Mouse (Mus musculus): Measurements from ENCODE around the gene Gm21103. TPM values are rescaled to one million over a fixed set of nuclear protein-coding genes. Genes with fewer than 3 reads are reported as not detected.
"Not testable (repeated sequence)": the region's sequence is repeated elsewhere in the genome, so short reads cannot be mapped to it uniquely, and the experiment has no call there.

Gm21103 gene
- polyA plus RNA-seq (2014; fragmentation: Nextera tagmentation; extraction: Ambion mirVana), result 0.50 TPM in 1 of 2 replicates, not detected in the other

DNA sequence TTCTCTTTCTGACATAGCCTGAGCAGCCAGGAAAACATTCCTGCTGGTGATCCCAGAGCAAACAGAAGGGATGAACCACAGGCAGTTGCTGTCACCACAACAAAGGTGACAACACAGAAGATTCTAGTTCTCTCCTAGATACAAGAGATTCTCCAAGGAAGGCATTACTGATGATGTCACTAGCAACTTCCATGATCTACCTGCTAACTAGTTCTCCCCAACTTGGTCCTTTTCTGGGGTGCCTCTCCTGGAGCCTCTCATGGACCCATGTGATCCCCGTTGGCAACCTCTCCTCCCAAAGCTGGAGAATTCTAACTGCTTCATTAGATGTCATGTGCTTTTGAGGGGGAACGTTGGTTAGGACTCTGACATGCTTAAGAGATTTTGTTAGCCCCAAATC, at the start of gene Gm21103:
Gene Gm21103 (minus strand): TSS at position 101 of the 400 bp plus-strand sequence.
- not testable (repeated sequence) for H3K4me1 ChIP-seq (ENCODE audit: control insufficient read depth, insufficient read depth, low read length); H3K9ac ChIP-seq (ENCODE audit: low read depth, low read length); H3K36me3 ChIP-seq (ENCODE audit: control insufficient read depth, insufficient read depth, low read length); H3K4me2 ChIP-seq; H3K27ac ChIP-seq (ENCODE audit: low read depth, low read length); H3K9me3 ChIP-seq (replicated peaks; ENCODE audit: control insufficient read depth, low read length); ATAC-seq (replicated peaks; ENCODE audit: insufficient number of reproducible peaks, low FRiP score, low TSS enrichment); H3K4me3 ChIP-seq (ENCODE audit: low read depth, low read length); H3K27me3 ChIP-seq (ENCODE audit: control insufficient read depth, insufficient read depth, low read length)
- WGBS (ENCODE audit: insufficient replicate concordance), result 72% methylated on average over 2 of the region's 2 CpGs

DNA sequence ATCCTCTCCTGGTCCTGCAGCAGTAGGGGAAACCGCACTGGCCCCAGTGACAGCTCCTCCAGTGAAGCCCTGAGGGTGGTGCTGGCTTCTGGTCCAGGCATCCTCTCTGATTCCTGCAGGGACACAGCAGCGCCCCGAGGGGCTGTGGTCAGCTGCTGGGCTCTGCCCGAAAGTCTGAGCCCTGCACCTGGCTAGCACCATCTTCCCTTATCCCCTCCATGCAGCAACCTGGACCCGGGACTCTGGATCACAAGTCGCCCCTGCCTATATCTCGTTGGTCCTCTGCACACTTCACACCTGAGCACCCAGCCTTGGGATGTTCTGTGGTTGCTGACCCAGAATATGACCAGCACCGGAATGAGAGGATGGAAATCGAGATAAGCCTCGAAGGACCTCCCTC, 38.9 kb upstream of the Gm21103 start, which contains the start of gene Gm3618:
Gene Gm3618 (minus strand): TSS at position 101 of the 400 bp plus-strand sequence.
- ATAC-seq (replicated peaks; ENCODE audit: insufficient number of reproducible peaks, low FRiP score, low TSS enrichment); H3K27me3 ChIP-seq (ENCODE audit: control insufficient read depth, insufficient read depth, low read length); H3K9ac ChIP-seq (ENCODE audit: low read depth, low read length); H3K4me2 ChIP-seq; H3K4me1 ChIP-seq (ENCODE audit: control insufficient read depth, insufficient read depth, low read length); H3K4me3 ChIP-seq (ENCODE audit: low read depth, low read length); H3K36me3 ChIP-seq (ENCODE audit: control insufficient read depth, insufficient read depth, low read length); H3K9me3 ChIP-seq (replicated peaks; ENCODE audit: control insufficient read depth, low read length); H3K27ac ChIP-seq (ENCODE audit: low read depth, low read length): not testable (repeated sequence)
- WGBS (ENCODE audit: insufficient replicate concordance), result no CpG with 5 or more reads among the region's 10 CpGs

DNA sequence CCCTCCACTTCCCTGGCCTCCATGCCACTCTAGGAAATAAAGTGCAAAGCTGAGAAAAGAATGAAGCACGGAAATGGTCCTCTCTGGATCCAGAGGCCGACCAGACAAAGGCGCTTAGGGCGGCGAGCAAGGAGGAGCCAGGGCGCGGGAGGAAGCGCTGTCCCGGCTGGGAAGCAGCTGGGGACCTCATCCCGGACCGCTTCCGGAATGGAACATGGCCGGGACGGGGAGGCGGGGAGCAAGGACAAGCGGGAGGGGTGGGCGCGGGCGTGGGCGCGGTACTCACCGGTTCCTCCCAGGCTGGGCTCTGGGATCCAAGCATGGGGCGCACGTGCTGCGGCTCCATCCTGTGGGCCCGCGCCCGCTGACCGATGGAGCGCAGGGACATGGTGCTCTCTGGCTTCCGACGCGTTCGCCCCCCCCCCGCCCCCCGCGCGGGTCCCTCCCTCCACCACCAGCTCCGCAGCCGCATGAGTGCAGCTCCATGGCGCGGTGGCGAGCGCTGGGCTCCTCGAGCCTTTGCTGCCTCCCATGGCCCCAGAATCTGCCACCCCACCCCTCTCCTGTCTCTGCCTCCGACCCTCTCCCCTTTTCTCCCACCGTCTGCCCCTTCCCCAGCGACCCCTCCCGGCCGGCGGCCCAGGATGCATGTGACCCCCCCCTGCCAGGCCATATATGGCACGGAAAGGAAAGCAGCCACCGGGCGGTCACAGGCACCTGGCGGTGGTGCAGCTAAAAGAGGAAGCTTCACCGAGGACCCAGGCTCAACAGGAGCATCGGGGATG, 17.5 kb downstream of the Gm21103 start, which contains the start of gene Gm3411:
Gene Gm3411 (minus strand): TSS at position 320 of the 785 bp plus-strand sequence.
- H3K36me3 ChIP-seq (ENCODE audit: control insufficient read depth, insufficient read depth, low read length); H3K4me1 ChIP-seq (ENCODE audit: control insufficient read depth, insufficient read depth, low read length); H3K27ac ChIP-seq (ENCODE audit: low read depth, low read length); ATAC-seq (replicated peaks; ENCODE audit: insufficient number of reproducible peaks, low FRiP score, low TSS enrichment); H3K9me3 ChIP-seq (replicated peaks; ENCODE audit: control insufficient read depth, low read length); H3K27me3 ChIP-seq (ENCODE audit: control insufficient read depth, insufficient read depth, low read length): not testable (repeated sequence)
- Histone ChIP-seq H3K4me2 (peak within 1 kb of the TSS; percentile 61), H3K9ac (ENCODE audit: low read depth, low read length) (0 out of 2 replicates have a peak within 1 kb of the TSS, but pooled peaks have one; percentile 59), H3K4me3 (ENCODE audit: low read depth, low read length) (peak within 1 kb of the TSS; percentile 46)
- WGBS (ENCODE audit: insufficient replicate concordance), result 1% methylated on average over 47 of the region's 57 CpGs

Other genes with a start within 250 kb of the Gm21103 start
- 0.20 TPM in 1 of 2 replicates, not detected in the other for gene Gm6337, start 246.6 kb downstream of the Gm21103 start, polyA plus RNA-seq (2014; fragmentation: Nextera tagmentation; extraction: Ambion mirVana)
- 1.2 and 2.2 TPM in 2 replicates for gene Gm8206, start 210.9 kb downstream of the Gm21103 start, polyA plus RNA-seq (2014; fragmentation: Nextera tagmentation; extraction: Ambion mirVana)
- gene Gm3468, start 196.2 kb downstream of the Gm21103 start, polyA plus RNA-seq (2014; fragmentation: Nextera tagmentation; extraction: Ambion mirVana), result 3.2 and 3.6 TPM in 2 replicates
- not detected in 2 replicates for gene Gm3476, start 179.0 kb downstream of the Gm21103 start, polyA plus RNA-seq (2014; fragmentation: Nextera tagmentation; extraction: Ambion mirVana)
- gene Gm21560, start 85.6 kb downstream of the Gm21103 start, polyA plus RNA-seq (2014; fragmentation: Nextera tagmentation; extraction: Ambion mirVana), result not detected in 2 replicates
- 4.3 and 4.4 TPM in 2 replicates for gene Gm3411, start 17.6 kb downstream of the Gm21103 start, polyA plus RNA-seq (2014; fragmentation: Nextera tagmentation; extraction: Ambion mirVana)
- not detected in 2 replicates for gene Gm3618, start 38.8 kb upstream of the Gm21103 start, polyA plus RNA-seq (2014; fragmentation: Nextera tagmentation; extraction: Ambion mirVana)
- not detected in 2 replicates for gene Gm16440, start 85.5 kb upstream of the Gm21103 start, polyA plus RNA-seq (2014; fragmentation: Nextera tagmentation; extraction: Ambion mirVana)
- gene Gm3591, start 107.6 kb upstream of the Gm21103 start, polyA plus RNA-seq (2014; fragmentation: Nextera tagmentation; extraction: Ambion mirVana), result 3.5 and 3.6 TPM in 2 replicates
- not detected in 2 replicates for gene Gm3594, start 139.8 kb upstream of the Gm21103 start, polyA plus RNA-seq (2014; fragmentation: Nextera tagmentation; extraction: Ambion mirVana)
- gene Gm8356, start 232.4 kb upstream of the Gm21103 start, polyA plus RNA-seq (2014; fragmentation: Nextera tagmentation; extraction: Ambion mirVana), result not detected in 2 replicates

Measured in heart, embryonic 11.5 days (tissue).